Comparison of ENCODE assay signal across 18 mouse cellular contexts in the genomic region with DNA sequence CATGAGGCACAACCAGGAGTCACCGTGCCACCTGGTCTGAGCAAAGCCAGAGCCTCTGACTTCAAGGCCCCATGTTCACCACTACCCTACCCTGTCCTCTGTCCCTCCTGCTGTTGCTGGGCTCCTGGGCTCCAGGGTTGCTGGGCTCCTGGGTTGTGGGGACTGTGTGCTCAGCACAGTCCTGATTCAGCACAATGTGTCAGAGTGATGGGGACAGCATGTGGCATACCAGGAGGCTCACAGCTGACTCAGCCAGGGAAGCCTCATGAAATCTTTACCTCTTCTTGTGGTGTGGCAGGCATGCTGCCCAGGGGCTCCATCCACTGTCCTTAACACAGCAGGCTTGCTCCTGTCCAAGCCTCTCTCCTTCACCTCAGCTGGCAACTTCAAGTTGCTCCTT. TPM values are rescaled to one million over a fixed set of nuclear protein-coding genes. Genes with fewer than 3 reads are reported as not detected.
A peak's percentile ranks its signal among the peaks of the same experiment; 100 is the strongest.
DNase-seq lines count a peak whose midpoint lies in the region; ATAC-seq and TF ChIP-seq lines count a peak whose summit lies in the region.
"Had no signal": no experiment of that assay in that cellular context is flagged by ENCODE, and none has a peak within 500 bp of the region (broad histone marks: within the 10 kb centered on the region; RNA-seq: fewer than 3 reads in every experiment).

No protein-coding gene starts in this region.

- WGBS in embryonic facial prominence, embryonic 12.5 days = 79% methylated on average over 1 of the region's 1 CpGs
- WGBS in embryonic facial prominence, embryonic 10.5 days = 73% methylated on average over 1 of the region's 1 CpGs
- 100% methylated on average over 1 of the region's 1 CpGs for WGBS in hindbrain, embryonic 16.5 days
- 69% methylated on average over 1 of the region's 1 CpGs for WGBS in hindbrain, embryonic 11.5 days
- 89% methylated on average over 1 of the region's 1 CpGs for WGBS in olfactory bulb, adult 2 months

- no peak overlapping the region for H3K4me2 ChIP-seq in embryonic facial prominence, embryonic 12.5 days (replicated peaks)
- H3K4me2 ChIP-seq in hindbrain, embryonic 16.5 days (ENCODE audit: low read length) = no peak overlapping the region
- H3K4me2 ChIP-seq in hindbrain, embryonic 11.5 days (replicated peaks; ENCODE audit: low read depth, low read length) = no peak overlapping the region
- H3K4me2 ChIP-seq: forebrain, embryonic 15.5 days; heart, embryonic 12.5 days; intestine, embryonic 15.5 days had no signal

- H3K79me3 ChIP-seq in C2C12 (ENCODE audit: low read depth) = no peaks in the 10 kb centered on the region

- TF ChIP-seq POLR2A in olfactory bulb, adult 2 months (IDR thresholded peaks at IDR 0.05; ENCODE audit: insufficient read depth, low read depth, low read length) = no peak

- H3K79me2 ChIP-seq in C2C12 (ENCODE audit: control insufficient read depth, insufficient read depth) = no peaks in the 10 kb centered on the region

- H3K4me3 ChIP-seq in embryonic facial prominence, embryonic 12.5 days = no peak overlapping the region
- no peak overlapping the region for H3K4me3 ChIP-seq in embryonic facial prominence, embryonic 10.5 days
- H3K4me3 ChIP-seq in hindbrain, embryonic 16.5 days (ENCODE audit: low read length) = no peak overlapping the region
- no peak overlapping the region for H3K4me3 ChIP-seq in hindbrain, embryonic 11.5 days (ENCODE audit: low read depth, low read length)
- no peak overlapping the region for H3K4me3 ChIP-seq in C2C12 (ENCODE audit: insufficient read depth, poor library complexity, severe bottlenecking)
- H3K4me3 ChIP-seq in olfactory bulb, adult 2 months (ENCODE audit: insufficient read depth, low read depth, low read length) = no peak overlapping the region
- H3K4me3 ChIP-seq: forebrain, embryonic 15.5 days; heart, embryonic 12.5 days; hindbrain, embryonic 10.5 days; intestine, embryonic 15.5 days had no signal

- H3K27ac ChIP-seq in embryonic facial prominence, embryonic 12.5 days = no peak overlapping the region
- no peak overlapping the region for H3K27ac ChIP-seq in embryonic facial prominence, embryonic 10.5 days (replicated peaks)
- no peak overlapping the region for H3K27ac ChIP-seq in hindbrain, embryonic 16.5 days (ENCODE audit: low read depth, low read length)
- no peak overlapping the region for H3K27ac ChIP-seq in hindbrain, embryonic 11.5 days (ENCODE audit: low read depth, low read length)
- no peak overlapping the region for H3K27ac ChIP-seq in olfactory bulb, adult 2 months (ENCODE audit: insufficient read depth, low read depth, low read length)
- H3K27ac ChIP-seq: forebrain, embryonic 15.5 days; hindbrain, embryonic 10.5 days; intestine, embryonic 15.5 days had no signal

- peaks cover 9% of the 10 kb centered on the region for H3K27me3 ChIP-seq in embryonic facial prominence, embryonic 12.5 days
- peaks cover 46% of the 10 kb centered on the region for H3K27me3 ChIP-seq in embryonic facial prominence, embryonic 10.5 days (replicated peaks; ENCODE audit: low read depth, poor library complexity, severe bottlenecking)
- peaks cover 8% of the 10 kb centered on the region for H3K27me3 ChIP-seq in hindbrain, embryonic 16.5 days (replicated peaks; ENCODE audit: control insufficient read depth, insufficient read depth, low read length)
- peaks cover 6% of the 10 kb centered on the region; the same call in 1 of the 2 replicates for H3K27me3 ChIP-seq in hindbrain, embryonic 11.5 days (ENCODE audit: control insufficient read depth, insufficient read depth, low read length)
- H3K27me3 ChIP-seq in C2C12 (ENCODE audit: control insufficient read depth, insufficient read depth, insufficient read length) = no peaks in the 10 kb centered on the region

- no peaks in the 10 kb centered on the region for H3K36me3 ChIP-seq in embryonic facial prominence, embryonic 12.5 days
- H3K36me3 ChIP-seq in embryonic facial prominence, embryonic 10.5 days (replicated peaks) = no peaks in the 10 kb centered on the region
- no peaks in the 10 kb centered on the region for H3K36me3 ChIP-seq in hindbrain, embryonic 16.5 days (ENCODE audit: control insufficient read depth, insufficient read depth, low read length)
- H3K36me3 ChIP-seq in hindbrain, embryonic 11.5 days (ENCODE audit: control insufficient read depth, insufficient read depth, low read length) = no peaks in the 10 kb centered on the region
- no peaks in the 10 kb centered on the region for H3K36me3 ChIP-seq in C2C12 (ENCODE audit: control insufficient read depth, insufficient read depth)
- H3K36me3 ChIP-seq: forebrain, embryonic 15.5 days; heart, embryonic 12.5 days; hindbrain, embryonic 10.5 days; intestine, embryonic 15.5 days had no signal

- no peak for ATAC-seq in embryonic facial prominence, embryonic 12.5 days (ENCODE audit: insufficient number of reproducible peaks, insufficient read depth, low FRiP score, low TSS enrichment)
- no peak for ATAC-seq in hindbrain, embryonic 16.5 days
- no peak for ATAC-seq in hindbrain, embryonic 11.5 days (ENCODE audit: low FRiP score)
- ATAC-seq: forebrain, embryonic 15.5 days; intestine, embryonic 15.5 days had no signal

- peaks cover 10% of the 10 kb centered on the region for H3K4me1 ChIP-seq in embryonic facial prominence, embryonic 12.5 days
- H3K4me1 ChIP-seq in embryonic facial prominence, embryonic 10.5 days = peaks cover 8% of the 10 kb centered on the region
- peaks cover 7% of the 10 kb centered on the region for H3K4me1 ChIP-seq in hindbrain, embryonic 16.5 days (ENCODE audit: control insufficient read depth, insufficient read depth, low read depth, low read length)
- H3K4me1 ChIP-seq in hindbrain, embryonic 11.5 days (replicated peaks; ENCODE audit: control insufficient read depth, insufficient read depth, low read length) = no peaks in the 10 kb centered on the region
- peaks cover 32% of the 10 kb centered on the region for H3K4me1 ChIP-seq in olfactory bulb, adult 2 months (ENCODE audit: control insufficient read depth, insufficient read depth, low read length)

- H3K9me3 ChIP-seq in embryonic facial prominence, embryonic 12.5 days = no peaks in the 10 kb centered on the region
- no peaks in the 10 kb centered on the region for H3K9me3 ChIP-seq in embryonic facial prominence, embryonic 10.5 days
- H3K9me3 ChIP-seq in hindbrain, embryonic 16.5 days (ENCODE audit: control insufficient read depth, low read length) = no peaks in the 10 kb centered on the region
- no peaks in the 10 kb centered on the region for H3K9me3 ChIP-seq in hindbrain, embryonic 11.5 days (ENCODE audit: control insufficient read depth, low read length)
- H3K9me3 ChIP-seq: forebrain, embryonic 15.5 days; heart, embryonic 12.5 days; hindbrain, embryonic 10.5 days; intestine, embryonic 15.5 days had no signal

- no peak for DNase-seq in embryonic facial prominence, embryonic 10.5 days (ENCODE audit: low spot score)
- DNase-seq in hindbrain, embryonic 11.5 days (ENCODE audit: low spot score) = no peak
- no peak for DNase-seq in frontal cortex, postnatal 36 days (ENCODE audit: low spot score in 2 of 2)
- DNase-seq: adrenal gland, postnatal 10 days; B cell, adult 2 months; cerebellum, adult 11 months; cerebellum, adult 8-10 months; cerebellum, postnatal 14 days; embryo, embryonic 11 days; gastrocnemius, postnatal 25 days had no signal

- no peak overlapping the region for H3ac ChIP-seq in C2C12 (ENCODE audit: control insufficient read depth, insufficient read length, low read depth)

- 0 out of 2 replicates have a peak overlapping the region, but pooled peaks have one; percentile 4 for H3K9ac ChIP-seq in embryonic facial prominence, embryonic 12.5 days
- H3K9ac ChIP-seq in hindbrain, embryonic 16.5 days (ENCODE audit: low read depth, low read length) = peak overlapping the region; percentile 17; the same call in 1 of the 2 replicates
- H3K9ac ChIP-seq in hindbrain, embryonic 11.5 days (ENCODE audit: low read depth, low read length) = no peak overlapping the region
- H3K9ac ChIP-seq: forebrain, embryonic 15.5 days; heart, embryonic 12.5 days; intestine, embryonic 15.5 days had no signal

- no peak for TF ChIP-seq CTCF in C2C12 (IDR thresholded peaks at IDR 0.05; ENCODE audit: control insufficient read depth, insufficient read depth, insufficient read length)
- TF ChIP-seq CTCF in olfactory bulb, adult 2 months (IDR thresholded peaks at IDR 0.05; ENCODE audit: insufficient read depth, low read depth, low read length) = 0 out of 2 replicates have a peak, but pooled peaks have one; percentile 6

TF ChIP-seq in C2C12, 6 proteins besides CTCF, POLR2A, EP300 and RAD21 (continues in another document):
- peak; percentile 34 for TF ChIP-seq MYOD1 (IDR thresholded peaks at IDR 0.05; ENCODE audit: control insufficient read depth, insufficient read length, low read depth)
- TF ChIP-seq FOSL1 (IDR thresholded peaks at IDR 0.05; ENCODE audit: insufficient read depth, low read length, poor library complexity, severe bottlenecking) = no peak

RNA-seq across cellular contexts. Expression of gene Gng7, which starts 22.8 kb away (rescaled TPM):
- 11.0 and 11.4 TPM in 2 replicates for polyA plus RNA-seq in embryonic facial prominence, embryonic 12.5 days (2016; fragmentation: Nextera tagmentation; extraction: Ambion mirVana)
- 6.5 and 6.7 TPM in 2 replicates for polyA plus RNA-seq in embryonic facial prominence, embryonic 10.5 days (2016; fragmentation: Nextera tagmentation; extraction: Ambion mirVana)
- 25.4 and 27.0 TPM in 2 replicates for polyA plus RNA-seq in hindbrain, embryonic 16.5 days (2015; fragmentation: Nextera tagmentation; extraction: Ambion mirVana)
- 6.6 and 7.2 TPM in 2 replicates for polyA plus RNA-seq in hindbrain, embryonic 11.5 days (2014; fragmentation: Nextera tagmentation; extraction: Ambion mirVana)
- 0.25 TPM for polyA plus RNA-seq in C2C12 (2012; fragmentation: generic; extraction: Trizol)
- polyA plus RNA-seq in olfactory bulb, adult 2 months (2012; ENCODE audit: insufficient read depth, insufficient read length, low replicate concordance, missing spikeins) = not detected in 2 replicates

RNA-seq across cellular contexts. Expression of gene Diras1, which starts 33.5 kb away (rescaled TPM):
- polyA plus RNA-seq in embryonic facial prominence, embryonic 12.5 days (2016; fragmentation: Nextera tagmentation; extraction: Ambion mirVana) = 1.9 and 2.1 TPM in 2 replicates
- polyA plus RNA-seq in embryonic facial prominence, embryonic 10.5 days (2016; fragmentation: Nextera tagmentation; extraction: Ambion mirVana) = 1.4 and 1.9 TPM in 2 replicates
- polyA plus RNA-seq in hindbrain, embryonic 16.5 days (2015; fragmentation: Nextera tagmentation; extraction: Ambion mirVana) = 74.4 and 81.7 TPM in 2 replicates
- polyA plus RNA-seq in hindbrain, embryonic 11.5 days (2014; fragmentation: Nextera tagmentation; extraction: Ambion mirVana) = 3.4 and 5.8 TPM in 2 replicates
- 0.28 TPM for polyA plus RNA-seq in C2C12 (2012; fragmentation: generic; extraction: Trizol)
- not detected in 2 replicates for polyA plus RNA-seq in olfactory bulb, adult 2 months (2012; ENCODE audit: insufficient read depth, insufficient read length, low replicate concordance, missing spikeins)
- polyA plus RNA-seq: heart, embryonic 12.5 days had no signal

RNA-seq across cellular contexts. Expression of gene Slc39a3, which starts 45.3 kb away (rescaled TPM):
- 21.8 and 21.9 TPM in 2 replicates for polyA plus RNA-seq in embryonic facial prominence, embryonic 12.5 days (2016; fragmentation: Nextera tagmentation; extraction: Ambion mirVana)
- polyA plus RNA-seq in embryonic facial prominence, embryonic 10.5 days (2016; fragmentation: Nextera tagmentation; extraction: Ambion mirVana) = 14.0 and 16.9 TPM in 2 replicates
- polyA plus RNA-seq in hindbrain, embryonic 16.5 days (2015; fragmentation: Nextera tagmentation; extraction: Ambion mirVana) = 48.3 and 54.3 TPM in 2 replicates
- polyA plus RNA-seq in hindbrain, embryonic 11.5 days (2014; fragmentation: Nextera tagmentation; extraction: Ambion mirVana) = 9.2 and 11.0 TPM in 2 replicates
- polyA plus RNA-seq in C2C12 (2012; fragmentation: generic; extraction: Trizol) = 11.6 TPM
- polyA plus RNA-seq in olfactory bulb, adult 2 months (2012; ENCODE audit: insufficient read depth, insufficient read length, low replicate concordance, missing spikeins) = not detected in 2 replicates

Comparison
In these comparisons a context has a peak if more than half of its experiments do, and no peak if none do; other contexts are left out.
1. RNA of gene Slc39a3, which starts 45.3 kb away (polyA plus RNA-seq): 48.3 to 54.3 TPM in hindbrain, embryonic 16.5 days, 21.8 to 21.9 TPM in embryonic facial prominence, embryonic 12.5 days, 14.0 to 16.9 TPM in embryonic facial prominence, embryonic 10.5 days, 11.6 TPM in C2C12 (single experiment) and 9.2 to 11.0 TPM in hindbrain, embryonic 11.5 days; not detected in olfactory bulb, adult 2 months; every median in the first group is over 10 times any median in the second.